Mouse (Mus musculus): ENCODE measurements around the gene Chpf2.

Chpf2 gene

GRCm38 (mm10) chr5:24605321-24605979, 18.9 kb downstream of the Chpf2 start:
- DNase-seq (ENCODE audit: low read depth): no peak

- no peak for DNase-seq (ENCODE audit: low read depth)
Observed at GRCm38 (mm10) chr5:24605980-24606665, 19.6 kb downstream of the Chpf2 start.

GRCm38 (mm10) chr5:24609388-24609787, 22.8 kb downstream of the Chpf2 start:
- no peak for DNase-seq (ENCODE audit: low read depth)

GRCm38 (mm10) chr5:24611366-24612301, 25.1 kb downstream of the Chpf2 start:
- DNase-seq (ENCODE audit: low read depth): peak; percentile 68

GRCm38 (mm10) chr5:24612302-24612649, 25.7 kb downstream of the Chpf2 start:
- DNase-seq (ENCODE audit: low read depth): no peak

- DNase-seq (ENCODE audit: low read depth): no peak
Observed at GRCm38 (mm10) chr5:24615097-24615496, 28.6 kb downstream of the Chpf2 start.

GRCm38 (mm10) chr5:24618921-24619320, 32.4 kb downstream of the Chpf2 start:
- no peak for DNase-seq (ENCODE audit: low read depth)

- peak; percentile 31 for DNase-seq (ENCODE audit: low read depth)
Observed at GRCm38 (mm10) chr5:24620116-24620515, 33.6 kb downstream of the Chpf2 start.

- DNase-seq (ENCODE audit: low read depth): no peak
Observed at GRCm38 (mm10) chr5:24620626-24621025, 34.1 kb downstream of the Chpf2 start.

GRCm38 (mm10) chr5:24622386-24623040, 36.0 kb downstream of the Chpf2 start:
- DNase-seq (ENCODE audit: low read depth): no peak

- no peak for DNase-seq (ENCODE audit: low read depth)
Observed at GRCm38 (mm10) chr5:24623041-24623985, 36.8 kb downstream of the Chpf2 start.

- no peak for DNase-seq (ENCODE audit: low read depth)
Observed at GRCm38 (mm10) chr5:24623986-24624821, 37.7 kb downstream of the Chpf2 start, which contains the start of gene Smarcd3. Gene Smarcd3, minus strand, starts transcription at chr5:24624411.

- DNase-seq (ENCODE audit: low read depth): no peak
Observed at GRCm38 (mm10) chr5:24624822-24625120, 38.2 kb downstream of the Chpf2 start.

GRCm38 (mm10) chr5:24629712-24630111, 43.2 kb downstream of the Chpf2 start:
- no peak for DNase-seq (ENCODE audit: low read depth)

- no peak for DNase-seq (ENCODE audit: low read depth)
Observed at GRCm38 (mm10) chr5:24635093-24635492, 48.6 kb downstream of the Chpf2 start.

- no peak for DNase-seq (ENCODE audit: low read depth)
Observed at GRCm38 (mm10) chr5:24635526-24636141, 49.1 kb downstream of the Chpf2 start.

GRCm38 (mm10) chr5:24636987-24637386, 50.4 kb downstream of the Chpf2 start:
- DNase-seq (ENCODE audit: low read depth): peak; percentile 45

- DNase-seq (ENCODE audit: low read depth): no peak
Observed at GRCm38 (mm10) chr5:24638131-24638530, 51.6 kb downstream of the Chpf2 start.

GRCm38 (mm10) chr5:24639081-24639480, 52.5 kb downstream of the Chpf2 start:
- DNase-seq (ENCODE audit: low read depth): no peak
